Mouse (Mus musculus) cerebellum, postnatal 25 days (tissue): Measurements from ENCODE around the gene Il6ra.

Source experiments
- DNase-seq, 2 experiments: peaks; one replicate each; pipeline ENCODE4 v3.0.0; 2021; ENCODE audit warnings: mixed read lengths in 2 of 2

Gene Il6ra

GRCm38 (mm10) chr3:89912543-89913391, at the start of gene Il6ra:
Il6ra (minus strand) TSS chr3:89913196.
- peak; percentile 71 to 78 for DNase-seq

DNA sequence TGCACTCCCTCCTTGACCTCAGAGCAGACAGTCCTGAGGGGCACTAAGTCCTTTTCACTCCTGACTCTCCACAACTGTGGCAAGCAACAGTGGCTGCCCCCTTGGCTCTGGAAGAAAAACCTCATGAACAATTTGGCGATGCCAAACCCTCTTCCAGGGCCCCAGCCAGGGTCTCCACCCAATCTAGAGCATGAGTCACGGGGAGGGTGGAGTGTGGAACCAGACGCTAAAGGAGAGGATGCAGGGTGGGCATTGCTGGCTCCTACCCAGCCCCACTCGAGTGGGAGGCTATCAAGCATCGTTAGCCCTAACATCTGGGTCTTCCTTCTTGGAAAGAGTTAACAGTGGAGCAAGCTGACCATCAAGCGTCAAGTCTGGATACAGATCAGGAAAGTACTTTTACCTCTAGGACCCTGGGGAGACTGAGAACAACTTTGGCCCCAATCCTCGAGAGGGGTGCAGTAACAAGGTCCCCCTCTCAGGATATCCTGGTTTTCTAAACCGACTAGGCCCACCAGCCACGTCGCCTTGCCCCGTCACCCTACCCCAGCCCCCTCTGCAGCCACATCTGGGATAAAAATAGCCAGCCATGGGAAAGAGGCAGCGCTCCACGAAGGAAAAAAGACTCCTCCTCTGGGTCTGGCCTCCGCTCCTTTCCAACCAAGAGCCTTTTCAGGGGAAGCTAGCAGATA, 49.2 kb upstream of the Il6ra start:
- no peak for DNase-seq

DNA sequence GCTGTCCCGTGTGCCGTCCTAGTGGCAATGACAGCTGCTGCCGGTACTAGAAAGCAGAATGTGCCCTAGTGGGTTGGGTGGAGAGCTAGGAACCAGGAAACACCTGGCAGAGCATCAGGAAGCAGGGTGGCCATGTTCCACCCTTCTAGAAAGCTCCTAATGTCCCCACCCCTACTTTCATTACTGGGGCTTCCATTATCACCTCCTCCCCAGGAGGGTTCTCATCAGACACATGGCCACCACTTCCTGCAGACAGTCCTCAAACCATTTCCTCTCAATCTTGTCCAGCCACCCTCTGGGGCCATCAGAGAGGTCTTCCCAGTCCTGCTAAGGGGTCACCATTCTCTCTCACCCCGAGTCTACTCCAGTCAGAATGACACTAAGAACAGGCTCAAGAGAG, 48.4 kb upstream of the Il6ra start:
- no peak for DNase-seq

- DNase-seq: peak; percentile 96 to 99
Observed at GRCm38 (mm10) chr3:89960469-89960868, 47.5 kb upstream of the Il6ra start.

DNA sequence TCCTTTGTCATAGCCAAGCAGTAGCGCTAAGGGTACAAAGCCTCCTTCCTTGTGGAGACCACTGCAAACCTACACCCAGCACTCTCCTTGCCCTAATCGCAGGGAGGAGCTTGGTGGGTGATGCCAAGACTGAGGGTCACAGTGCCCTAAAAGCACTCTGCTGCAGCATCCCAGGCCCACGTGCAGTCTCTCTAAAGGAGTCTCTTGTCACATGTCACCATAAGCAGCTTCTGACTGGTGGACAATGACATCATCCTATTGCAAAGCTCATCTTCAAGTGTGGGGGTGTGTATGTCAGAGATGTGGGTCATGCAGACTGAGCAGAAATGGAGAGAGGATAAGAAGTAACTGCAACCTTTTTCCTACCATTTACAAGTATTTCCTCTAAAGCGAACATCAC, 46.4 kb upstream of the Il6ra start:
- peak; percentile 59 to 66 for DNase-seq

GRCm38 (mm10) chr3:89957880-89958279, 44.9 kb upstream of the Il6ra start:
- no peak for DNase-seq

GRCm38 (mm10) chr3:89956177-89956971, 43.4 kb upstream of the Il6ra start:
- no peak for DNase-seq

DNA sequence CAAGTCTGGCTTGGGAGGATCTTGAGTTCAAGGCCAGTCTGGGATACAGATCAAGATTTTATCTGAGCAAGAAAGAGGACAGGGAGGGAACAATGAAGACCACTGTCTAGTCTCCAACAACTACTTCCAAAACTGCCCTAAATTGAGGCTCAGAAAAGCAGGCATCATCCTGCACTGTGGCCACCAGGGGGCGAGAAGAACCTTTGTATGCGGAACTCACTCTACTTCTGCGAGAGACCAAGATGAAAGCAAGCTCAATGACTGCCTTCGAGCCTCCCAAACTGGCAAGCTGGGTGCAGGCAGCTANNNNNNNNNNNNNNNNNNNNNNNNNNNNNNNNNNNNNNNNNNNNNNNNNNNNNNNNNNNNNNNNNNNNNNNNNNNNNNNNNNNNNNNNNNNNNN, 40.4 kb upstream of the Il6ra start:
- peak; percentile 72 to 82 for DNase-seq

DNA sequence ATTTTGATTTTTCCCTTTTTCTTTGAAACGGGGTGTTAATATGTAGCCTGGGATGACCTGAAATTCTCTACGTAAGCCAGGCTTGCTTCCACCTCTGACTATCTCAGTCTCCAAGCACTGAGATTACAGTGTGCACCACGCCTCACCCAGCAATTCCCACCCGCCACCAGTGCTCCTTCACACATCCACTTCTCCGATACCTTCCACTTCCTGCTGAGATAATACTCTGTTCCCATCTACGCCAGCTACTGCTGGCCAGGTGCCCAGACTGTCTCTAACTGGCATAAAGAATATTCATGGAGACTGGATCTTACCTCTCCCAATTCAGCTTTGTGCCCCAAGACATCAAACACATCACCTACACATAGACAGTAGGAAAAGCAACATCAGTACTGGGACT, 35.7 kb upstream of the Il6ra start:
- DNase-seq: peak; percentile 67 to 80

DNA sequence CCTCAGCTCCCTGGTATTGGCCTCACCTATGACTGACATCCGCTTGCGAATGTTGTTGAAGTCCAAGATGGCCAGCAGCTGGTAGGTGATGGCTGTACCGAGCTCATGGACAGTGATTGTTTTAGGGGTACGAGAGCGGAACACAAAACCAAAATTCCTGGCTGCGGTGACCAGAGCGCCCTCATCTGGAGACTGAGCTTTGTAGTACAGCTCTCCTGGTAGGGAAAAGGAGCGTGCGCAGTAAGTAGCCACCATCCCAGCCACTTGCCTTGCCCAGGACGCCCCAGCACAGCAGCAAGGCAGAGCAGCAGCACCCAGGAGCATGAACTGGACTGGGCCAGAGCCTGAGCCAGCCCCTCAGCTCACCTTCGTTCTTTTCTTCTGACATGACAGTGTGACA, 35.0 kb upstream of the Il6ra start:
- DNase-seq: no peak

DNA sequence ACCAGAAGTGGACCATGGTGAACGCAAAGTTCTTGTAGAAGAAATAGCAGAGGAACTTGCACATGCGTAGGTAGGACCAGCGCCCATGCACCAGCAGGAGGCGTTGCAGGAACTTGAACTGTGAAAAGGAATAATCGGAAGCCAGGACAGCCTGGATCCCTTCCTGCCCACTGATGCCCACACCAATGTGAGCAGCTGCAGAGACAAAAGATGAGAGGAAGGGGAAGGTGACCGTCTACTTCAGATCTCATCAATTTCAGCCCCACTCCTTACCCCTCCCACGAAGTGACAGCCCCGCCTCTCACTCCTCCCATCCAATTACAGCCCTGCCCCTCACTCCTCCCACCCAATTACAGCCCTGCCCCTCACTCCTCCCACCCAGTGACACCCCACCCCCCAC, 32.0 kb upstream of the Il6ra start:
- DNase-seq: no peak

GRCm38 (mm10) chr3:89942894-89943293, 29.9 kb upstream of the Il6ra start:
- no peak for DNase-seq

DNA sequence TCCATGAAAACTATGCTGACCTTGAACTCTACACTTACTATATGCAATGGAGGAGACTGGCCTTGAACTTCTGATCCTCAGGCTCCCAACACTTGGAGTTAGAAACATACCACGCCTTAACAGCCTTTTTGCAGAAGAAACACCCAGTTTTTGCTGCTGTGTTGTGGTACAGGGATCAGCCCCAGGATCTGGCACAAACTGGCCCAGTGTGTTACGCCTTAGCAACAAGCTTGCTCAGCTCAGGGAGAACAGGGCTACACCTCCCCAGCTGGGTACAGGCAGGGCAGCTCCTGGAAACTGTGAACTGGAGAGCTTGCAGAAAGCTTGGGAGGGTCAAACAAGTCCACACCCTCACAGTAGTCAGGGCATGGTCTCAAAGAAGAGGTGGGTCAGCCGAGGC, 23.5 kb upstream of the Il6ra start:
- DNase-seq: no peak

DNA sequence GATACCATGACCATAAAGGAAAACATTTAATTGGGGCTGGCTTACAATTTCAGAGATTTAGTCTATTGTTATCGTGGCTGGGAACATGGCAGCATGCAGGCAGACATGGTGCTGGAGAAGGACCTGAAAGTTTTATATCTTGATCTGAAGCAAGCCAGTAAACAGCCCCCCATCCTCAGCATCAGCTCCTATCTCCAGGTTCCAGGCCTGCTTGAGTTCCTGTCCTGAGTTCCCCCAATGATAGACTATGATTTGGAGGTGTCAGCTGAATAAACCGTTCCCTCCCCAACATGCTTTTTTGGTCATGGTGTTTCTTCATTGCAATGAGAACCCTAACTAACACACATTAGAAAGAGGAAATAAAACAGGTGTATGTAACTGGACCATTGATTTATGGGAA, 19.9 kb upstream of the Il6ra start:
- no peak for DNase-seq

GRCm38 (mm10) chr3:89928956-89929355, 16.0 kb upstream of the Il6ra start:
- no peak for DNase-seq

- DNase-seq: no peak
Observed at GRCm38 (mm10) chr3:89926440-89926839, 13.4 kb upstream of the Il6ra start.

DNA sequence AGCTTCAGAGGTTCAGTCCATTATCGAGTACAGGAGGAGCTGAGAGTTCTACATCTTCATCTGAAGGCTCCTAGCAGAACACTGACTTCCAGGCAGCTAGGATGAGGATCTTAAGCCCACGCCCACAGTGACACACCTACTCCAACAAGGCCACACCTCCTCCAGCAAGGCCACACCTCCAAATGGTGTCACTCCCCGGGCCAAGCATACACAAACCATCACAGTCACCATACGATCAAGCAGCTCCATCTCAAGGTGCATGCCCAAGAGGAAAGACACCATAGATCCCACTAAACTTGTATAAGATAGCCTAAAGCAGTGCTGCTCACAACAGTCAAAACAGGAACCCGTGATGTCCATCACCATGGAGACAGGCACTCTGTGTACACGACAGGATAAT, 7.7 kb upstream of the Il6ra start:
- DNase-seq: no peak

GRCm38 (mm10) chr3:89917408-89917807, 4.4 kb upstream of the Il6ra start:
- no peak for DNase-seq

DNA sequence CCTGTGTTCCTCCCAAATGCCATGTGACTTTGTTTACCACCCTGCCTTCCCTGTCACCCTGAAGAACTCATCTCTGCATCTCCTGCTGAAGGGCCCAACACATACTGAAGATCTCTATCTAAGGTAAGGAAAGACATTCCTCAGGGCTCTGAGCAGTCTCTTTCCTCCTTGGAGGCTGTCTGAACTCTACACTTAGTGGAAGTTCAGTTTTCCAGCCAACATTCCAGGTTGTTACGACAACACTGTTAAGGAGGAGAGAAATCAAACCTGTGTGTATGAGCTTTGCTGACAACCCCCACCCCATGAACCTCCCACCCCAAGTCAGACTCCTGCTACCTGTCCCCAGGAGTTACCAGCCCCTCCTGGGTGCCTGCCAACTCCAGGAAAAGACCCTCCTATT, 3.6 kb upstream of the Il6ra start:
- no peak for DNase-seq

- no peak for DNase-seq
Observed at GRCm38 (mm10) chr3:89914700-89915099, 1.7 kb upstream of the Il6ra start.

GRCm38 (mm10) chr3:89912108-89912542, 871 bp downstream of the Il6ra start:
- DNase-seq: peak in 1 of 2 experiments; percentile 7

- no peak for DNase-seq
Observed at GRCm38 (mm10) chr3:89911207-89911606, 1.8 kb downstream of the Il6ra start.
